In the genomic region with DNA sequence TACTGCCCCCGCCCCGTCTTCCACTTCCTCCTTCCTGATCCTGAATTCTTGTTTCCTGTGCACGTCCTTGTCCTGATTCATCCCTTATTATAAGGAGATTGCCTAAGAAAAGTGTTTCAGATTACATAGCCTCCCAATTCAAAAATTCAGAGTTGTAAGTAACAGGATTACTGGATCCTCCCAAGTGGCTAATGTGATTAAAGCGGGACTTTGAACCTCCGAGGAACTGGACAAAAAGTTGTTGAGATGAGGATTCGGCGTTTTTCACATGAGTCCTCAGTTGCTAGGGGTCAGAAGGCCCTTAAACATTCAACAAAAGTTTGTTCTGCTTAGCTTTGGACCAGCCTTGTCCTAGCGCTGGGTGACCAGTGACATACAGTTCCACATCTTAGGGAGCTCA, we compare ENCODE assay signal across 8 mouse cellular contexts. TPM values are rescaled to one million over a fixed set of nuclear protein-coding genes. Genes with fewer than 3 reads are reported as not detected.
A peak's percentile ranks its signal among the peaks of the same experiment; 100 is the strongest.
DNase-seq lines count a peak whose midpoint lies in the region; ATAC-seq and TF ChIP-seq lines count a peak whose summit lies in the region.

A gene (minus strand): TSS at position 4 of the 400 bp plus-strand sequence.

- no peak for ATAC-seq in limb, embryonic 15.5 days (ENCODE audit: insufficient number of reproducible peaks, low FRiP score, low TSS enrichment, low read depth)

- H3K4me1 ChIP-seq in heart, embryonic 10.5 days, result peaks cover 32% of the 10 kb centered on the region
- peaks cover 43% of the 10 kb centered on the region for H3K4me1 ChIP-seq in E14TG2a.4 (replicated peaks; ENCODE audit: low read depth, low read length)
- H3K4me1 ChIP-seq in hindbrain, embryonic 10.5 days (replicated peaks), result peaks cover 43% of the 10 kb centered on the region
- H3K4me1 ChIP-seq in limb, embryonic 15.5 days, result peaks cover 40% of the 10 kb centered on the region

- no peaks in the 10 kb centered on the region for H3K36me3 ChIP-seq in heart, embryonic 10.5 days
- H3K36me3 ChIP-seq in E14TG2a.4 (ENCODE audit: insufficient read depth, low read length), result no peaks in the 10 kb centered on the region
- no peaks in the 10 kb centered on the region for H3K36me3 ChIP-seq in hindbrain, embryonic 10.5 days
- no peaks in the 10 kb centered on the region for H3K36me3 ChIP-seq in limb, embryonic 15.5 days

- TF ChIP-seq CTCF in E14TG2a.4 (conservative IDR thresholded peaks at IDR 0.05; ENCODE audit: low read length), result no peak

- peak within 1 kb of the TSS; percentile 17; the same call in 1 of the 2 replicates for H3K9ac ChIP-seq in limb, embryonic 15.5 days

- peaks cover 75% of the 10 kb centered on the region for H3K27me3 ChIP-seq in heart, embryonic 10.5 days (ENCODE audit: insufficient read depth, poor library complexity, severe bottlenecking)
- peaks cover 92% of the 10 kb centered on the region for H3K27me3 ChIP-seq in E14TG2a.4 (ENCODE audit: insufficient read depth, low read length)
- H3K27me3 ChIP-seq in hindbrain, embryonic 10.5 days (ENCODE audit: insufficient read depth, poor library complexity, severe bottlenecking), result peaks cover 78% of the 10 kb centered on the region
- H3K27me3 ChIP-seq in limb, embryonic 15.5 days, result peaks cover 59% of the 10 kb centered on the region

- DNase-seq in heart, embryonic 10.5 days (ENCODE audit: low spot score), result no peak
- DNase-seq in heart, adult 11 months, result no peak
- no peak for DNase-seq in hindbrain, embryonic 10.5 days (ENCODE audit: low spot score)
- no peak for DNase-seq in thymus, postnatal 0 days (ENCODE audit: low spot score)
- no peak for DNase-seq in adipocyte (ENCODE audit: low spot score)
- no peak for DNase-seq in kidney, postnatal 25 days

- no peaks in the 10 kb centered on the region for H3K9me3 ChIP-seq in heart, embryonic 10.5 days
- H3K9me3 ChIP-seq in E14TG2a.4 (ENCODE audit: low read length), result no peaks in the 10 kb centered on the region
- no peaks in the 10 kb centered on the region for H3K9me3 ChIP-seq in hindbrain, embryonic 10.5 days
- H3K9me3 ChIP-seq in limb, embryonic 15.5 days, result no peaks in the 10 kb centered on the region

- 0 out of 2 replicates have a peak within 1 kb of the TSS, but pooled peaks have one; percentile 36 for H3K27ac ChIP-seq in heart, embryonic 10.5 days
- 0 out of 2 replicates have a peak within 1 kb of the TSS, but pooled peaks have one; percentile 16 for H3K27ac ChIP-seq in hindbrain, embryonic 10.5 days
- no peak within 1 kb of the TSS; the same call in 1 of the 2 replicates for H3K27ac ChIP-seq in limb, embryonic 15.5 days

- WGBS in heart, embryonic 10.5 days, result 33% methylated on average over 8 of the region's 8 CpGs
- WGBS in hindbrain, embryonic 10.5 days, result 30% methylated on average over 8 of the region's 8 CpGs
- 27% methylated on average over 8 of the region's 8 CpGs for WGBS in limb, embryonic 15.5 days

- peak within 1 kb of the TSS; percentile 98 for H3K4me2 ChIP-seq in limb, embryonic 15.5 days

- peak within 1 kb of the TSS; percentile 65 for H3K4me3 ChIP-seq in heart, embryonic 10.5 days
- peak within 1 kb of the TSS; percentile 73 for H3K4me3 ChIP-seq in E14TG2a.4 (replicated peaks; ENCODE audit: low read length)
- peak within 1 kb of the TSS; percentile 65 for H3K4me3 ChIP-seq in hindbrain, embryonic 10.5 days
- peak within 1 kb of the TSS; percentile 48 for H3K4me3 ChIP-seq in limb, embryonic 15.5 days

RNA-seq across cellular contexts. Expression of the gene that starts here (rescaled TPM):
- polyA plus RNA-seq in heart, embryonic 10.5 days (2016; fragmentation: Nextera tagmentation; extraction: Ambion mirVana), result 0.25 and 0.38 TPM in 2 replicates
- 0.64 and 0.83 TPM in 2 replicates for polyA plus RNA-seq in hindbrain, embryonic 10.5 days (2016; fragmentation: Nextera tagmentation; extraction: Ambion mirVana)
- 5.1 and 5.5 TPM in 2 replicates for polyA plus RNA-seq in limb, embryonic 15.5 days (2015; fragmentation: Nextera tagmentation; extraction: Ambion mirVana)
- polyA plus RNA-seq in thymus, postnatal 0 days (2015; fragmentation: Nextera tagmentation; extraction: Ambion mirVana), result 1.0 TPM in 2 replicates
